Mouse (Mus musculus) liver, embryonic 11.5 days (tissue): ENCODE measurements around the gene Rab8b. TPM values are rescaled to one million over a fixed set of nuclear protein-coding genes. Genes with fewer than 3 reads are reported as not detected.
A peak's percentile ranks its signal among the peaks of the same experiment; 100 is the strongest.

Experiments used
- ATAC-seq: fragments of 200-750 bp; cut with Nextera tagmentation; replicated peaks from 2 replicates; pipeline ENCODE4 v1.8.0; 2017; ENCODE audit warnings: moderate number of reproducible peaks, mild to moderate bottlenecking, moderate TSS enrichment, moderate library complexity; ENCODE audit not compliant: low FRiP score
- DNase-seq: peaks from one replicate; pipeline ENCODE4 v3.0.0-alpha.2; 2017; ENCODE audit warnings: low spot score
- H3K27ac ChIP-seq: fragments of 300-500 bp; sonication (generic); 2 replicates; pipeline ENCODE4 v1.5.1; 2014; ENCODE audit warnings: mild to moderate bottlenecking, low read depth, low read length, control low read depth
- H3K27me3 ChIP-seq: fragments of 300-500 bp; sonication (generic); replicated peaks from 2 replicates; pipeline ENCODE4 v1.6.1; 2014; ENCODE audit warnings: low read length, mixed read lengths; ENCODE audit not compliant: control insufficient read depth, insufficient read depth
- H3K36me3 ChIP-seq: fragments of 300-500 bp; sonication (generic); 2 replicates; pipeline ENCODE4 v1.6.1; 2014; ENCODE audit warnings: mild to moderate bottlenecking, low read length, moderate library complexity, mixed read lengths; ENCODE audit not compliant: control insufficient read depth, insufficient read depth
- H3K4me1 ChIP-seq: fragments of 300-500 bp; sonication (generic); replicated peaks from 2 replicates; pipeline ENCODE4 v1.6.1; 2014; ENCODE audit warnings: low read length, mixed read lengths; ENCODE audit not compliant: control insufficient read depth, insufficient read depth
- H3K4me2 ChIP-seq: fragments of 300-500 bp; sonication (generic); 2 replicates; pipeline ENCODE4 v1.6.1; 2014; ENCODE audit warnings: mild to moderate bottlenecking, control low read depth, moderate library complexity
- H3K4me3 ChIP-seq: fragments of 300-500 bp; sonication (generic); 2 replicates; pipeline ENCODE4 v1.5.1; 2014; ENCODE audit warnings: low read depth, low read length, control low read depth
- H3K9ac ChIP-seq: fragments of 300-500 bp; sonication (generic); 2 replicates; pipeline ENCODE4 v1.6.1; 2014; ENCODE audit warnings: low read depth, low read length, control low read depth
- H3K9me3 ChIP-seq: fragments of 300-500 bp; sonication (generic); 2 replicates; pipeline ENCODE4 v1.6.1; 2016; ENCODE audit warnings: low read length, inconsistent platforms, mixed read lengths; ENCODE audit not compliant: control insufficient read depth
- WGBS: fragments of 180-500 bp; shearing (Covaris S2); extraction: QIAGEN DNeasy Blood & Tissue Kit; methylation state at CpG from one replicate; pipeline ENCODE4 v1.1.7; 2014; 5-methylcytosine and 5-hydroxymethylcytosine counted together
- polyA plus RNA-seq: library from polyadenylated mRNA; unstranded; fragments of >200 nt; fragmentation: Nextera tagmentation; extraction: Ambion mirVana; gene quantifications from 2 replicates; pipeline ENCODE4 v1.2.1, GENCODE M21; 2014

The Rab8b gene
- polyA plus RNA-seq, 1 experiment from 2014 or later: 43.1 TPM

DNA sequence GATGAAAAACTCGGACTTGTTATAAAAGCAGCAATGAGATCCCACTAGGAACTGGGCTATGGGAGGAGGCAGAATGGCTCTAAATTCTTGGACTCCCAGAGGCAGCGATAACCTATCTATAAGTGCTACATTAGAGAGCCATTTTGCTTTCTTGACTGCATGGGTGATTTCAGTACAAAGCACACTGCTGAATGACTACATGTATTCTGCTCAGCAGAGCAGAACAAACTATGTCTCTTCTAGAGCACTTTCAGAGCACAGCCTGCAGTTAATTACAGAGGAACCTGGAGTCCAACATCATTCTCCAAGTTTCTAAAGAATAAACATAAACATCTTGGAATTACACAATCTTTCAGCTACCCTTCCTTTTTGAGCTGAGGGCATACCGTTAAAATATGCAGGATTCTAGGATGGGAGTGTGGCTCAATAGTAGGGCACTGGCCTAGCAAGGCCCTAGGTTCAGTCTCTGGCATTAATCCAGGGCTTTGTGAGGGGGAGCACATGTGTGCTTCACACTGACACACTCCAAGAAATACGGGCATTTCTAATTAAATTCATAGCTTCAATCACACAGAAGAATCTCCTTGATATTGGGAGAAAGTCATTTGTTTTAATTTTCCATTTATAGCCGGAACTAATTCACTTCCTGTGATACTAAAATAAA is 58.3 kb downstream of the Rab8b start:
- Histone ChIP-seq H3K9me3 (no peaks in the 10 kb centered on the region), H3K27ac (no peak overlapping the region), H3K9ac (no peak overlapping the region), H3K4me3 (no peak overlapping the region), H3K4me1 (no peaks in the 10 kb centered on the region), H3K4me2 (no peak overlapping the region), H3K27me3 (no peaks in the 10 kb centered on the region), H3K36me3 (no peaks in the 10 kb centered on the region)
- no peak for DNase-seq
- no peak for ATAC-seq
- WGBS: 86% methylated on average over 5 of the region's 5 CpGs

DNA sequence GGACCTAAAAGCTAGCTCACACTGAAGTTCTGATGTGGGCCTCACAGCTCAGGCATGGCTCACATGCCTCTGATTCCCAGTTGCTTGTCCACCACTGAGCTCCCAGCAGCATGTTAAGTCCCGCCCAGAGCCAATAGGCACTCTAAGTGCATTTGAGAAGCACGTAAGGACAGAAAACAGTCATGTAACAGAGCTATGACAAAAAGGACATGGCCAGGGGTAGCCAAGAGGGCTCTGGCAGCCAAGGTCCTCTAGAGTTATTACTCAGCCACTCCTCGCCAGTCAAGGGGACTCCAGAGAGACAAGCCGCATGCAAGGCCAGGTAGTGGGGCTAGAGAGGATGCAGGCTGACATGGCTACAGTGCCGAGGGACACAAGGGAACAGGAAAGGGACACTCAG is 60.0 kb downstream of the Rab8b start:
- Histone ChIP-seq H3K9me3 (no peaks in the 10 kb centered on the region), H3K4me3 (no peak overlapping the region), H3K4me2 (no peak overlapping the region), H3K27me3 (no peaks in the 10 kb centered on the region), H3K27ac (no peak overlapping the region), H3K9ac (no peak overlapping the region), H3K4me1 (no peaks in the 10 kb centered on the region), H3K36me3 (no peaks in the 10 kb centered on the region)
- 92% methylated on average over 5 of the region's 5 CpGs for WGBS
- DNase-seq (no peak), ATAC-seq (no peak)

DNA sequence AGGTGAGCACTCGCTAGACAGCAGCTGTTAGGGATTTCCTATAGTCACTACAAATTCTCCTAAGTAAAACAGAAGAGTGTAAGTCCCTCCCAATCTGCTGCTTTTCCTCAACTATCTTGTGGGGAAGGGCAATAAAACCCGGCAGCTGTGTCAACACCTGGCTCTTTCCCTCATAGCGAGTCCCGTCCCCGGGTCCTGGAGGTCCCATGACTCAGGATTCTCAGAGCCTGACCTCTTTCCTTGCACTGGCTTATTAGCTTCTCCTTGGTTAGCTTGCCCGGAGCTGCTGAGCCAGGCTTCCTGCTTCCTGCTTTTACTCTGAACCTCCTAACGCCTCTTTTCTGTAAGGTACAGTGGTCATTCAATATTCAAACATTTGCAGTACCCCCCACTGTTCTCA is 63.6 kb downstream of the Rab8b start:
- WGBS: 69% methylated on average over 7 of the region's 7 CpGs
- Histone ChIP-seq H3K9me3 (no peaks in the 10 kb centered on the region), H3K4me3 (no peak overlapping the region), H3K27ac (no peak overlapping the region), H3K9ac (no peak overlapping the region), H3K4me2 (no peak overlapping the region), H3K36me3 (no peaks in the 10 kb centered on the region; the same call in 1 of the 2 replicates), H3K4me1 (no peaks in the 10 kb centered on the region), H3K27me3 (no peaks in the 10 kb centered on the region)
- ATAC-seq (no peak), DNase-seq (no peak)

DNA sequence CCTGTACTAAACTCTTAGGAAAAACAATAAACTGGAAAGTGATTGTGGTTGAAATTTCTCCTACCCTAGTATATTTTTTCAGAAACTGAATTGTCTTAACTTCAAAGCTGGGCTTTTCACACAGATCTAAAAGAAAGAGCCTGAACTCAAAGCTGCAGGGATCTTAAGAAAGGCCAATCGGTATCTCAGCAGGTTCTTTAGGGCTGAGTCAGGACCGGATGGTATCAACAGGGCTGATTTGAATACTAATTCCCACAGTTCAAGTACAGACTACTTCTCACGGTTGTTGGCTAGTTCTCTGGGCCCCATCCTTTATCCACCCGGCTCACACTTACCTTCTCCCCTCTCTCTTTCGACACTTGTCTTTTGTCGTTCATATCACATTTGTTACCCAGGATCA is 66.9 kb downstream of the Rab8b start:
- H3K27me3 ChIP-seq: no peaks in the 10 kb centered on the region
- no peaks in the 10 kb centered on the region for H3K9me3 ChIP-seq
- no peak overlapping the region for H3K9ac ChIP-seq
- peaks cover under 1% of the 10 kb centered on the region; the same call in 1 of the 2 replicates for H3K36me3 ChIP-seq
- H3K4me2 ChIP-seq: no peak overlapping the region
- H3K4me1 ChIP-seq: no peaks in the 10 kb centered on the region
- 69% methylated on average over 6 of the region's 6 CpGs for WGBS
- DNase-seq: no peak
- H3K27ac ChIP-seq: no peak overlapping the region
- no peak overlapping the region for H3K4me3 ChIP-seq
- no peak for ATAC-seq

DNA sequence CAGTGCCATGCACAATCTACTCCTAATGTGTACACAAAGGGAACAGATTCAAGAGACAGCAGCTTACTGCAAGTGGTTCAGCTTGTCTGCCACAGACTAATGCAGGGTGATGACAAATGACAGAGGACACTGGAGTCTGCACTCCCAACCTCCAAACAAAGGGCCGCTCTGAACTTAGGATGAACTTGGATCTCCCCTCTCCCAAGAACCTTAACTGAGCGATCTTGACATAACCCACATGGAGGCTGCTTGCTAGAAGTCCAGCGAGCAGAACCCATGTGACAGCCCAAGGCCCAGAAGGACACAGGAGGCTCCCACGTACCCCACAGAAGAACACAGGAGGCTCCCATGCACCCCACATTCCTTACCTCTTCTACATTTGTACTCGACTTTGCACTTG is 68.5 kb downstream of the Rab8b start:
- Histone ChIP-seq H3K36me3 (peaks cover 8% of the 10 kb centered on the region; the same call in 1 of the 2 replicates), H3K4me1 (no peaks in the 10 kb centered on the region), H3K9ac (no peak overlapping the region), H3K27ac (no peak overlapping the region), H3K4me2 (no peak overlapping the region), H3K9me3 (no peaks in the 10 kb centered on the region), H3K4me3 (no peak overlapping the region), H3K27me3 (no peaks in the 10 kb centered on the region)
- DNase-seq (no peak), ATAC-seq (no peak)
- WGBS: 71% methylated on average over 5 of the region's 5 CpGs

DNA sequence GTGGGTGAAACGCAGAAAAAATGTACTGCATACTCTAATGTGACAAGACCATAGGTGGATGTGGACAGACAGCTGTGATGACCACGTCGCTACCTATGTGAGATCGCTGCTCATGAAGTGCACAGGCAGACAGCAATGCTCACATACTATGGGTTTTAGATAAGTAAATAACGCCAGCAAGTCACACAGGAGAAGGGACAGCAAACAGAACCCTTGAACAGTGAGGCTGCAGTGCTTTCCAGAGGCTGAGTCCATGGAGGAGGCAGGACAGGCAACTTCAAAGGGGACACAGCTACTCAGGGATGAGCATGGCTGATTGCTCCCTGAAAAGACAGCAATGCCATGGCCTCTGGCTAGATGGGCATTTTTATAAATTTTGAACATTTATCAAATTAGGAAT is 72.7 kb downstream of the Rab8b start:
- no peak overlapping the region for H3K4me2 ChIP-seq
- H3K9me3 ChIP-seq: no peaks in the 10 kb centered on the region
- peaks cover 8% of the 10 kb centered on the region; the same call in 1 of the 2 replicates for H3K36me3 ChIP-seq
- no peak overlapping the region for H3K9ac ChIP-seq
- no peaks in the 10 kb centered on the region for H3K4me1 ChIP-seq
- H3K4me3 ChIP-seq: no peak overlapping the region
- no peaks in the 10 kb centered on the region for H3K27me3 ChIP-seq
- ATAC-seq (no peak), DNase-seq (no peak)
- 86% methylated on average over 5 of the region's 5 CpGs for whole genome bisulfite sequencing
- H3K27ac ChIP-seq: no peak overlapping the region

DNA sequence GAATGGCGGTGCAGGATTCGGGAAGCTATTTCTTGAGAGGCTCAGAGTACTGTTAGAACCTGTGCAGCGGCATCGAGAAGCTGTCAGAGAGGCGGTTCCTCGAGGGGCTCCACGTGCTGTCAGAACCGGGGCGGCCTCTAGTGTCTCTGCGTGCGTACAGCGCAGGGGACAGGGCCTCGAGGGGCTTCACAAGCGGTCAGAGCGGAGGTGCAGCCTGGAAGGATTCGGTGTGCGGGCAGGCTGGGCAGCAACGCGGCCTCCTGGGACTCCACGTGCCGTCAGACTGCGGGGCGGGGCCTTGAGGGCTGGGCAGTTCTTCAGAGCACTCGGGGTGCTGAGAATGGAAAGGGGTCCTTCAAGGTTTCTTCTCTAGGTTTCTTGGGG is 84.4 kb downstream of the Rab8b start:
- WGBS: under 1% methylated on average over 24 of the region's 24 CpGs
- peaks cover 11% of the 10 kb centered on the region for H3K4me1 ChIP-seq
- DNase-seq: no peak
- peak overlapping the region; percentile 94 for H3K4me2 ChIP-seq
- H3K9ac ChIP-seq: peak overlapping the region; percentile 70
- peak; percentile 65 for ATAC-seq
- H3K36me3 ChIP-seq: no peaks in the 10 kb centered on the region
- peak overlapping the region; percentile 52; the same call in 1 of the 2 replicates for H3K27ac ChIP-seq
- H3K9me3 ChIP-seq: no peaks in the 10 kb centered on the region
- H3K27me3 ChIP-seq: peaks cover 2% of the 10 kb centered on the region; the same call in 1 of the 2 replicates
- H3K4me3 ChIP-seq: peak overlapping the region; percentile 71

DNA sequence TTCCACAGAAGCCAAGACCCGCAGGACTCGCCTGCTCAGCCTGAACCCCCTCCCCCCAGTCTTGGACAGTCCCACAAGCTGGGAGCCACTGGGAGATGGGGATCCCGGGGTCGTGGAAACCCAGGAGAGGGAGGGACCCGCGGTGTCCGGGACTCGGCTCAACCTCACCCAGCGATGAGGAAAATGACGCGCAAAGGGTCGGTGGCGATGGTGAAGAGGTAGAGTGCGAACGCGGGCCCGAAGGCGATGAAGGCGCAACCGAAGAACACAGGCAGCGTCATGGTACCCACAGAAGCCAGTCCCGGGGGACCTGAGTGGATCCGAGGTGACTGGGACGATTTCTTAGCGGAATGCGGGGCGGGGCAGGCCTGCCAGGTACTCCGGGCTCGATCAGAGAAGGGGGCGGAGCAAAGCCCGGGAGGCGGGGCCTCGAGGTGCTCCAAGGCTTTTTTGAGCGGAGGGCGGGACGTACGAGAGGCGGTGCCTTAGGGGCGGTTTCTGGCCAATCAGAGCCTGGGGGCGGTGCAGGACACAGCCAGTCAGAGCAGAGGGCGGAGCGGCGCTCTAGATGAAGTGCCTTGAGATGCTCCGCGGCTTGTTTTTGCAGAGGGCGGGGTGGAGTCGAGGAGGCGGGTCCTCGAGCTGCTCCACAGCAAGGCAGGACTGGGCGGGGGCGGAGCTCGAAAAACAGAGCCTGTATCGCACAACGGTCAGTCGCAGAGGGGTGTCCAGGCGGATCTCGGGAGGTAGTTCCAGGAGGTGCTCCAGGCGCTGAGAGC is 85.0 kb downstream of the Rab8b start, which contains the start of gene Aph1c:
TSS of gene Aph1c (minus strand) at position 409 of the 779 bp plus-strand sequence.
- H3K27ac ChIP-seq: peak within 1 kb of the TSS; percentile 52; the same call in 1 of the 2 replicates
- ATAC-seq (peak; percentile 99), DNase-seq (peak; percentile 98)
- peak within 1 kb of the TSS; percentile 71 for H3K4me3 ChIP-seq
- H3K9me3 ChIP-seq: no peaks in the 10 kb centered on the region
- under 1% methylated on average over 58 of the region's 58 CpGs for WGBS
- H3K9ac ChIP-seq: peak within 1 kb of the TSS; percentile 70
- H3K27me3 ChIP-seq: peaks cover 2% of the 10 kb centered on the region; the same call in 1 of the 2 replicates
- peaks cover 11% of the 10 kb centered on the region for H3K4me1 ChIP-seq
- H3K36me3 ChIP-seq: no peaks in the 10 kb centered on the region
- peak within 1 kb of the TSS; percentile 94 for H3K4me2 ChIP-seq
